Mouse (Mus musculus) layer of hippocampus, postnatal 25 days (tissue): ENCODE results near the gene C2. TPM values are rescaled to one million over a fixed set of nuclear protein-coding genes. Genes with fewer than 3 reads are reported as not detected.

Experiments used
- DNase-seq, 2 experiments: peaks; one replicate each; pipeline ENCODE4 v3.0.0; 2022; ENCODE audit warnings: mixed read lengths in 2 of 2, low spot score in 1 of 2; ENCODE audit errors: extremely low spot score in 1 of 2
- total RNA-seq, 2 experiments: library from RNA; stranded (reverse); gene quantifications; 2 replicates each; pipeline ENCODE4 v1.2.3; 2021

C2 gene
- total RNA-seq, 2 experiments from 2014 or later: 0.86 to 1.9 TPM

GRCm38 (mm10) chr17:34884704-34885103 is 13.4 kb downstream of the C2 start:
- DNase-seq: no peak

GRCm38 (mm10) chr17:34883332-34883731 is 14.7 kb downstream of the C2 start:
- no peak for DNase-seq

GRCm38 (mm10) chr17:34881683-34882310 is 16.3 kb downstream of the C2 start, which contains the start of gene Gm20547:
Gene Gm20547, minus strand, starts transcription at chr17:34882042.
- DNase-seq: no peak

- DNase-seq: no peak
Observed at GRCm38 (mm10) chr17:34881166-34881565, 16.9 kb downstream of the C2 start.

- DNase-seq: no peak
Observed at GRCm38 (mm10) chr17:34879336-34879879, 18.7 kb downstream of the C2 start, which contains the start of gene Zbtb12. Gene Zbtb12, plus strand, starts transcription at chr17:34879483.

- no peak for DNase-seq
Observed at GRCm38 (mm10) chr17:34874321-34874720, 23.7 kb downstream of the C2 start.

- DNase-seq: no peak
Observed at GRCm38 (mm10) chr17:34865981-34866380, 32.1 kb downstream of the C2 start.

GRCm38 (mm10) chr17:34862416-34863081 is 35.5 kb downstream of the C2 start, which contains the start of gene Cfb:
Gene Cfb, minus strand, starts transcription at chr17:34862518.
- no peak for DNase-seq

- DNase-seq: no peak
Observed at GRCm38 (mm10) chr17:34861704-34862415, 36.2 kb downstream of the C2 start.

- DNase-seq: no peak
Observed at GRCm38 (mm10) chr17:34860514-34860913, 37.6 kb downstream of the C2 start.

- no peak for DNase-seq
Observed at GRCm38 (mm10) chr17:34858670-34859069, 39.4 kb downstream of the C2 start.

- DNase-seq: peak in 1 of 2 experiments; percentile 60
Observed at GRCm38 (mm10) chr17:34855825-34856224, 42.2 kb downstream of the C2 start.

GRCm38 (mm10) chr17:34854761-34855160 is 43.3 kb downstream of the C2 start:
- DNase-seq: no peak

- no peak for DNase-seq
Observed at GRCm38 (mm10) chr17:34853511-34853910, 44.6 kb downstream of the C2 start.

GRCm38 (mm10) chr17:34850517-34851125 is 47.4 kb downstream of the C2 start:
- DNase-seq: no peak

- peak; percentile 92 to 94 for DNase-seq
Observed at GRCm38 (mm10) chr17:34849722-34850516, 48.1 kb downstream of the C2 start, which contains the start of the genes Skiv2l and Nelfe. Gene Skiv2l, minus strand, starts transcription at chr17:34850210. Gene Nelfe, plus strand, starts transcription at chr17:34850391.

GRCm38 (mm10) chr17:34847615-34848014 is 50.5 kb downstream of the C2 start:
- DNase-seq: no peak

- no peak for DNase-seq
Observed at GRCm38 (mm10) chr17:34847192-34847591, 50.9 kb downstream of the C2 start.

- DNase-seq: no peak
Observed at GRCm38 (mm10) chr17:34844884-34845283, 53.2 kb downstream of the C2 start.
